Mouse (Mus musculus) kidney, adult 2 months (tissue): ENCODE measurements around the gene Sycp2. TPM values are rescaled to one million over a fixed set of nuclear protein-coding genes. Genes with fewer than 3 reads are reported as not detected.

Experiments
- DNase-seq: peaks from one replicate; pipeline ENCODE4 v3.0.0; 2021
- H3K27ac ChIP-seq: fragments of 200-500 bp; 2 replicates; pipeline ENCODE4 v1.5.1; 2012; ENCODE audit warnings: low read depth, low read length, control low read depth, inconsistent platforms; ENCODE audit not compliant: insufficient read depth
- H3K27me3 ChIP-seq: fragments of 200-500 bp; replicated peaks from 2 replicates; pipeline ENCODE4 v1.6.1; 2012; ENCODE audit warnings: mild to moderate bottlenecking, moderate library complexity, low read length, inconsistent platforms; ENCODE audit not compliant: control insufficient read depth, insufficient read depth
- H3K36me3 ChIP-seq: fragments of 200-500 bp; 2 replicates; pipeline ENCODE4 v1.6.1; 2012; ENCODE audit warnings: mild to moderate bottlenecking, moderate library complexity, low read length, inconsistent platforms; ENCODE audit not compliant: control insufficient read depth, insufficient read depth
- H3K4me1 ChIP-seq: fragments of 200-500 bp; 2 replicates; pipeline ENCODE4 v1.6.1; 2011; ENCODE audit warnings: low read length; ENCODE audit not compliant: control insufficient read depth, insufficient read depth
- H3K4me3 ChIP-seq: fragments of 200-500 bp; 2 replicates; pipeline ENCODE4 v1.5.1; 2011; ENCODE audit warnings: mild to moderate bottlenecking, low read depth, low read length, control low read depth; ENCODE audit not compliant: insufficient read depth
- CTCF ChIP-seq: fragments of 200-500 bp; conservative IDR thresholded peaks from 2 replicates; pipeline ENCODE4 v1.5.1; 2011; ENCODE audit warnings: low read depth, mild to moderate bottlenecking, control low read depth, low read length, moderate library complexity, mixed read lengths; ENCODE audit not compliant: insufficient read depth, insufficient read length
- POLR2A ChIP-seq: fragments of 200-500 bp; IDR thresholded peaks from one replicate; pipeline ENCODE4 v1.6.1; 2011; ENCODE audit warnings: low read depth, low read length, control low read depth
- WGBS: fragments of 180-500 bp; shearing (Covaris S2); methylation state at CpG from one replicate; pipeline ENCODE4 v1.1.7; 2018; 5-methylcytosine and 5-hydroxymethylcytosine counted together
- polyA plus RNA-seq: library from polyadenylated mRNA; depleted of rRNA; stranded (reverse); fragments of >200 nt; gene quantifications from 2 replicates; pipeline ENCODE4 v1.2.3, GENCODE M21; 2012; rRNA removed

Sycp2 gene
- 0.01 TPM in 1 of 2 replicates, not detected in the other for polyA plus RNA-seq

DNA sequence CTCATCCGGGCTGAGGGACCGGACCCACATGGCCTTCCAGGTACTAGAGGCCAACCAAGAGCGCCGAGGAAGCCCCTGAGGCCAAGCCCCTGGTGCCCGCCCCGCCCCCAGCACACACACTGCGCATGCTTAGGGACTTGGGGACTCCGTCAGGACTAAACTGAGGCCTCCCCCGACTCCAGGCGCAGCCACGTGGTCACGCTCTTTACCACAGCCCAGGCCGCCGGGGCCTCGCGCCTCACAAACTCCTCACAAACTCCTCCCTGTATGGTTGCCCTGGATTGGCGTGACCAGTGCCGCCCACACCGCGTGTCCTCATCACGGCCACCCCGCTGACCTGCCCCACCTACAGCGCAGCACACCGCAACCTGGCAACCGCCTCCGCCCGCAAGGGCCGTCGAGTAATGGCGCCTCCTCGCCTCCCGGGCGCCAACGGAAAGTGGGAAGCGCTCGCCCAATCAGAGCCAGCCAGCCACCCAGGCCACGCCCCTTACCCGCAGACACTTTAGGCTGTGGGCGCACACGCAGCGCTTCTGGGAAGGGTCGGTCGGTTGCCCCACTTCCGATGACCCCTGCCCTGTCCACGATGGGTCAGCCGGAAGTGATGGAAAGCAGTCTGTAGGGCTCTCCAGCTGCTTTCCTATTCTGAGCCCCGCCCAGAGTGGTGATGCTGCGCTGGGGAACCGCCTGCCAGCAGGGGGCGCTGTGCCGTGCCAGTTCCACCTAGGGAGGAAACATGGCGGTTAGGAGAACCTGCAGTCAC lies at the start of gene Sycp2:
Gene Sycp2, minus strand, starts transcription at position 633 of the 763 bp plus-strand sequence.
- Histone ChIP-seq H3K4me1 (no peaks in the 10 kb centered on the region), H3K27ac (no peak within 1 kb of the TSS), H3K4me3 (no peak within 1 kb of the TSS), H3K36me3 (no peaks in the 10 kb centered on the region), H3K27me3 (no peaks in the 10 kb centered on the region)
- TF ChIP-seq POLR2A (no peak), CTCF (no peak)
- WGBS, result 87% methylated on average over 52 of the region's 52 CpGs
- DNase-seq, result no peak

GRCm38 (mm10) chr2:178454664-178455516 lies 47.4 kb upstream of the Sycp2 start:
- H3K27ac ChIP-seq, result peak overlapping the region; percentile 24
- H3K4me1 ChIP-seq, result no peaks in the 10 kb centered on the region
- no peak for TF ChIP-seq POLR2A
- no peak for TF ChIP-seq CTCF
- no peaks in the 10 kb centered on the region for H3K27me3 ChIP-seq
- WGBS, result 6% methylated on average over 17 of the region's 17 CpGs
- no peaks in the 10 kb centered on the region for H3K36me3 ChIP-seq
- no peak overlapping the region for H3K4me3 ChIP-seq
- DNase-seq, result peak; percentile 51

GRCm38 (mm10) chr2:178450961-178451360 lies 43.5 kb upstream of the Sycp2 start:
- TF ChIP-seq POLR2A (no peak), CTCF (no peak)
- 80% methylated on average over 10 of the region's 10 CpGs for WGBS

GRCm38 (mm10) chr2:178450236-178450635 lies 42.8 kb upstream of the Sycp2 start:
- no peaks in the 10 kb centered on the region for H3K4me1 ChIP-seq
- TF ChIP-seq CTCF, result no peak
- no peak for TF ChIP-seq POLR2A
- no peak for DNase-seq
- 31% methylated on average over 2 of the region's 2 CpGs for WGBS
- H3K36me3 ChIP-seq, result no peaks in the 10 kb centered on the region
- H3K4me3 ChIP-seq, result no peak overlapping the region
- H3K27ac ChIP-seq, result no peak overlapping the region
- H3K27me3 ChIP-seq, result no peaks in the 10 kb centered on the region

More at GRCm38 (mm10) chr2:178450961-178451360, 43.5 kb upstream of the Sycp2 start:
- Histone ChIP-seq H3K27me3 (no peaks in the 10 kb centered on the region), H3K36me3 (no peaks in the 10 kb centered on the region), H3K27ac (no peak overlapping the region), H3K4me1 (no peaks in the 10 kb centered on the region), H3K4me3 (no peak overlapping the region)
- DNase-seq, result no peak

DNA sequence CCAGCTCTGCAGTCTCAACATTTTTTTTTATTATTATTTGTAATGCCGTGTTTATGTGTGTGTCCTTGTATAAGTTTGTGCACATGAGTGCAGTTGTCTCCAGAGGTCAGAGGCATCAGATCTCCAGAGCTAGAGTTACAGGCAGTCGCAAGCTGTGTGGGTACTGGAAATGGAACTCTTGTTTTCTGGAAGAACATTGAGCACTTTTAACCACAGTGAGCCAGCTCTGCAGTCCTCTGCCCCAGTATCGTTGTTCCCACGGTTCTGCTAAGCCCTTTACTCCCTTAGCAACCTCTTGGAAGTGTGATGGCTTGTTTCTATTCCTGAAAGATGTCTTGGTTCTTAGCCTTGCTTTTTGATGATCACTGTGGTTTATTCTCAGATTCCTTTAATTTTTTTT lies 41.9 kb upstream of the Sycp2 start:
- H3K27ac ChIP-seq, result no peak overlapping the region
- no peaks in the 10 kb centered on the region for H3K4me1 ChIP-seq
- WGBS, result 54% methylated on average over 4 of the region's 4 CpGs
- H3K27me3 ChIP-seq, result no peaks in the 10 kb centered on the region
- no peaks in the 10 kb centered on the region for H3K36me3 ChIP-seq
- DNase-seq, result no peak
- H3K4me3 ChIP-seq, result no peak overlapping the region
- TF ChIP-seq POLR2A (no peak), CTCF (no peak)

GRCm38 (mm10) chr2:178437311-178437710 lies 29.8 kb upstream of the Sycp2 start:
- Histone ChIP-seq H3K27me3 (no peaks in the 10 kb centered on the region), H3K4me1 (no peaks in the 10 kb centered on the region), H3K4me3 (no peak overlapping the region), H3K36me3 (no peaks in the 10 kb centered on the region), H3K27ac (no peak overlapping the region)
- 74% methylated on average over 9 of the region's 9 CpGs for WGBS
- no peak for DNase-seq
- TF ChIP-seq CTCF (no peak), POLR2A (no peak)

DNA sequence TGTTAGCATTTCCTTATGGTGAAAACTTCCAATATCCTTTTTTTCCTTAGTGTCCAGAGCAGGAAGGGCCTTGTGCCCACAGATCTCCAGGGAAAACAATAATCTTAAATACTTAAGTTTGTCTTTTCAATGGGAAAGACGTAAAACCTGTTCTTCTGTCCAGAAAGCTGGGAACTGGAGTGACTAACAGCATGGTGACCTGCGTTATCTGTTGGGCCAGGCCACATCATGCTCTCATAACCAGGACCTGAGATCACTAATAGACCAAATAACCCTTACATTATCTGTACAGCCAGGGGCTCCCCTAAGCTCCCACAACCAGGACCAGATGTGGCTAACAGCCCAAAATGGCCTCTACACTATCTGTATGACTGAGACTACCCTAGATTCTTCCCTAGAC lies 26.4 kb upstream of the Sycp2 start:
- Histone ChIP-seq H3K4me1 (no peaks in the 10 kb centered on the region), H3K27ac (no peak overlapping the region), H3K36me3 (no peaks in the 10 kb centered on the region), H3K27me3 (no peaks in the 10 kb centered on the region), H3K4me3 (no peak overlapping the region)
- WGBS, result 88% methylated on average over 2 of the region's 2 CpGs
- TF ChIP-seq POLR2A, result no peak
- TF ChIP-seq CTCF, result no peak
- DNase-seq, result no peak
